Mouse (Mus musculus) neural tube, embryonic 10.5 days (tissue): ENCODE results near the gene Tnpo1.

Source experiments
- DNase-seq: peaks from one replicate; pipeline ENCODE4 v3.0.0-alpha.2; 2017; ENCODE audit warnings: low spot score; ENCODE audit errors: extremely low spot score

Gene Tnpo1

GRCm38 (mm10) chr13:98925486-98926212 is 535 bp downstream of the Tnpo1 start:
- DNase-seq, result peak; percentile 79

GRCm38 (mm10) chr13:98924897-98925485 is 1.2 kb downstream of the Tnpo1 start:
- DNase-seq, result no peak

DNA sequence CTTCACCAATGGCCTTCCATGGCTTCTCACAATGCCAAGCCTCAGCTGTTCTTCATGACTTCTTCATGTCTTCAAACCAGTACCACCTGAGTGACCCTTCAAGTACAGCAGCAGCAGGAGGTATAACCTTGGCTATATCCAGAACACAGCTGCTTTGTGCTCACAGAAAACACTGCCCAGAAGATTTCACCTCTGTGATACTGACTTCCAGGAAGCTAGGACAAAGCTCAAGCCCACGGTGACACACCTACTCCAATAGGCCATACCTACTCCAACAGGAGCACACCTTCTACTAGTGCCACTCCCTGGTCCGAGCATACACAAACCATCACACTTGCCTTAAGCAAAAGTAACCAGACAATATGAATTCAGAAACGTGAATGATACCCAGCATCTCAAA is 3.4 kb downstream of the Tnpo1 start:
- DNase-seq, result no peak

DNA sequence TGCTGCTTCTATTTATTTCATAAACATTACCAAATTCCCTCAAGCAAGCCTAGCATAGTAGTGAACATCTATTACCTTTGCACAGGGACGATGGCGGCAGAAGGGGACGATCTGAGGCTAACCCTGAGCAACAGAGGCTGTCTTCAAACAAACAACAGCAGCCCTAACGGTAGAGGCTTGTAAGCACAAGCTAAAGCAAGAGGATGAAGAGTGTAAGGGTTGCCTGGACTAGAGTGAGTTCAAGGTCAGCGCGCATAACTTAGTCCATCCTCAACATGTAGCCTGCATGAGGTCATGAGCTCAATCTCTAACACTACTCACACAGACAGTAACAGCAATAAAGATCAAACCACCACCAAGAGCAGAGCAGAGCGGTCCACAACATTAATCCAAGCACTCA is 4.9 kb downstream of the Tnpo1 start:
- DNase-seq, result no peak

GRCm38 (mm10) chr13:98920300-98920699 is 5.9 kb downstream of the Tnpo1 start:
- DNase-seq, result no peak

DNA sequence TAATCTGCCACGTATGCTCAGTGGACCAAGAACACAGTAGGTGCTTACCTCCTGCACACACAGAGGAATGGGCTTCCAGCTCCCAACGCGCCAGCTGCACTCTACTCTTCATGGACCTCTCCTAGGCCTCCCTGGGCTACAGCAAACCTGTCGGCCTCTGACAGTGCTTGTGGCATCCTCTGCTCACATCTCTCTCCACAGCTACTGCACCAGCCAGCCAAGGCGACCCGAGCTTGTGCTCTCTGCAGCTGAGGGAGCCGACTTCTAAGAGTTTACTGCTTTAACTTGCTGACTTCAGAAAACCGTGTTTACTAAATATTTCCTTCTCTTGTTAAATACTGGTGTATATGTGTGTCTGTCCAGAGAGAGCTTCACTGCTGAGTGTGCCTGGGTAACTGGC is 6.5 kb downstream of the Tnpo1 start:
- DNase-seq, result no peak

DNA sequence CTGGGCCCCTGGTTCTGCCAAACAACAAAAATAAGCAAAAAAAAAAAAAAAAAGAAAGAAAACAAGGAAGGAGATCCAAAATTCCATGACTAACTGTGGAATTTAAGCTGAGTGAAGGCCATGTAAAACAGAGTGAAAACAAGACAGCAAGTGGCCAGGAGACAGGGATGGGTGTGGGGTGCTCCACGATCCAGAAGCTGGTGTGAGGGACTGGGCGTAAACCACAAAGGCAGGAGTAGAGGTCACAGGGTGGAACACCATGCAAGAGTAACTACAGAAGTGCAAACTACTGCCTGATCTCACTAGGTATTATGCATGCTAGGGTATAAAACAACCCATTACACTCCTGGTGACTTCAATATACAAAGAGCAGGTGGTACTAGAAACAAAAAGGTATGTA is 8.3 kb downstream of the Tnpo1 start:
- no peak for DNase-seq

- DNase-seq, result no peak
These were observed 10.6 kb downstream of the Tnpo1 start for GRCm38 (mm10) chr13:98915591-98915990.

GRCm38 (mm10) chr13:98914844-98915212 is 11.4 kb downstream of the Tnpo1 start:
- no peak for DNase-seq

GRCm38 (mm10) chr13:98914010-98914843 is 12.0 kb downstream of the Tnpo1 start:
- DNase-seq, result no peak

DNA sequence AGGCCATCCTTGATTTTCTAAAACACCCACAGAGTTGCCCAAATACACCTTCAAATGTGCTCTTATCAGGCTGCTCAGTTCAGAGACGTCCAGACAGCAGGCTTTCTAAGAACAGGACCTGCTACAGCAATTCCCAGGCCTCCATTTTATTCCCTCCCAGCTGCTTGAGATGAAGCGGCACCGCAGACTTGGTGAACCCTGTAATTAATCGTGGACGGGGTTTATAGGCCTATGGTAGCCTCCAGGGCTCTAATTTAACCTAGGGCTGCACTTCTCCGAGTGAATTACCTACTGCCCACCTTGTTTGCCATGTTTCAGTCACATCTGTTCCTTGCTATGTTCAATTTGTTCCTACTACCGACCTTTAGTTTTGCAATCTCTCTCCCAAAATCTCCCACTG is 13.0 kb downstream of the Tnpo1 start:
- no peak for DNase-seq

DNA sequence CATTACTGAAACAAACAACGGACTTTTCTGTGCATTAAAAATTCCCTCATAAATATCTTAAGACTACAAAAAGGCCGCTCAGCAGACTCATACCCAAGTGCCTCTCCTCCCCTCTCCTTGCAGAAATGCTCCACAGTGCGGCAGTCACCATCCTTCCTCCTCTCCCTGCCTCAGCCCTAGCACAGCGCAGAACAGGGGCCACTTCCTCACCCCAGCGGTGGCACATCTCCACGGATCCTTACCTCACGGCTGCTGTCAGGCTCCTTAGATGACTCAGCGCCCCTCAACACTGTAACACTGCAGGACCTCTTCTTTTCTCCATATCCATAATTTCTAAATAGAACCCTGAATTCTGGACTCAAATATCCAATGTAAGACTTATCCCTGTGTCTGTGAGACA is 13.6 kb downstream of the Tnpo1 start:
- DNase-seq, result no peak

DNA sequence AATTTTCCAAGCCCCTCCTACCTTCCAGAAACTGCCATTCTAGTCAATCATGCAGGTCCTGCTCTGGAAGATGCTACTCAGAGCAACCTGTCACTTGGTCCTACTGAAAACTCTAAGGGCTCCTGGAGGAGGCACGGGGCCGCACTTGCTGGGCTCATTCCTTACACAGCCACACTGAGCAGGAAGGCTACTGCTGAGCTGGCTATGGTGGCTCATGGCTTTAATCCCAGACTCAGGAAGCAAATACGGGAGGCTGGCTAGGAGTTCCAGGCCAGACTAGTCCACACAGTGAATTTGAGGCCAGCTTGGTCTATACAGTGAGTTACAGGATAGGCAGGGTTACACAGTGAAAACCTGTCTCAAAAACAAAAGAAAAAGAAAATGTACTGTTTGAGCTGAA is 15.4 kb downstream of the Tnpo1 start:
- DNase-seq, result no peak

- no peak for DNase-seq
These were observed 21.6 kb downstream of the Tnpo1 start for GRCm38 (mm10) chr13:98904608-98905007.

GRCm38 (mm10) chr13:98902366-98903025 is 23.7 kb downstream of the Tnpo1 start:
- DNase-seq, result no peak

- no peak for DNase-seq
These were observed 26.6 kb downstream of the Tnpo1 start for GRCm38 (mm10) chr13:98899550-98899949.

DNA sequence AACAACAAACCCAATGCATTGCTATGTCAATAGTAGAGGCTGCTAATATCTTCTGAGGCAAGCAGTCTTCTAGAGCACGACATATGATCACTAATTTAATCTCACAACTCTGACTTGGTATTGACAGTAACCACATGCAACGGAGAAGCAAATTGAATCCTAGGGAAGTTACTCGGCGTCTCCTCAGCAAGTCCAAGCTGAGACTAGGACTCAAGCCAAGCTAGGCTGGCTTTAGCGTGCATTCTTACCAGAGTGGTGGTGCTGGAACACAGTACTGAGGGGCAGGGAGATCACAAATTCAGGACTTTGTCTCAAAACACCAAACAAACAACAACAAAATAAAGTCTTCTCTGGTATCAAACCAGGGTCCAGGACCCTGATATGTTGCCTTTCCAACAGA is 28.6 kb downstream of the Tnpo1 start:
- no peak for DNase-seq

DNA sequence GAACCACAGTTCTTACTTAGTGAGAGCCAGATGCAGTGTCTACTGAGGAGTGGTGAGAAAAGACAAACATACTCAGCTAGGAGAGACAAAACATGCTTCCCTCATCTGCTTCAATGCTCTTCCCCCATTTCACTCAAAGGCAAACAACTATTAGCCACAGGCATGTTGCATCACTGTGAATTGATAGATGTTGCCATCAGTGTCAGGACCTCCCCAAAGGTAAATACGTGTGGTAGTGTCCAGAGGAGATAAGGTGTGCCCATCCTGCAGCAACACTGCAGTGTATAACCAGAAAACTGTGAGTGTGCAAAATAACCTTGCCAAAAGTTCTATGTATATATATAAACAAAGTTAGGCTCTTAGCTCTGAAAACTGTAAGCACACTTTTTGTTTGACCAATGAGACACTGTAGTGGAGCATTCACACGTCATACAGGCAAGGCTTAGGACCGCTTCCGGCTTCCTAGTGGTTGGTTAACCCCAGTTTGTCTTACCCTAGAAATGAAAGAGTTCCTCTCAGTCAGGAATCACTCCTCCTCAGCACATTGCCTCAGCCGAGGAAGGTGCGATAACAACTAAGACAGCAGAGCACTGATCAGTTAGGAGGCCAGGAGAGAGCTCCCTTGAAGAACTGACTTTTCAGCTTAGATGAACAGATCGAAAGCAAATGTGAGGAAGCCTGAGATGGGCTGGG is 29.6 kb downstream of the Tnpo1 start:
- DNase-seq, result no peak

- DNase-seq, result no peak
These were observed 30.2 kb downstream of the Tnpo1 start for GRCm38 (mm10) chr13:98896013-98896412.

DNA sequence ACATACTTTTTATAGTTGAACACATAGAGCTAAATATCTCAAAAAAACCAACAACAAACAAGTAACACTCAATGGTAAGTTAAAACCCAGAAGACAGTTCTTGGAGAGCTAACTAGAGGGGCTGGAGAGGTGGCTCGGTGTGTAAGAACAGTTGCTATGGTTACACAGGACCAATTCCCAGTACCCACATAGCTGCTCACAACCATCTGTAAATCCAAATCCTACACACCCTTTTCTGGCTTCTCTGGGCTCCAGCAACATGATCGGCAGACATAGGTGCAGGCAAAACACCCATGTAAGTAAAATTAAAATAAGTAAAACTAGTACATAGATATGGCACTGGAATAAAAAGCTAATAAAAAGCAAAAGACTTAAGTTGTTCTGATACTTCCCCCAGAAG is 31.3 kb downstream of the Tnpo1 start:
- no peak for DNase-seq

- DNase-seq, result no peak
These were observed 34.7 kb downstream of the Tnpo1 start for GRCm38 (mm10) chr13:98891443-98891842.
